Mouse (Mus musculus): Measurements from ENCODE around the gene Olfr1152.

Olfr1152 gene

GRCm38 (mm10) chr2:87866192-87866591, at the start of gene Olfr1152:
Olfr1152 (plus strand) TSS chr2:87866492.
- DNase-seq = no peak

GRCm38 (mm10) chr2:87830233-87830632, 36.1 kb upstream of the Olfr1152 start, which contains the start of gene Olfr1148:
Olfr1148 (plus strand) TSS chr2:87830533.
- DNase-seq = no peak

GRCm38 (mm10) chr2:87843693-87844092, 22.6 kb upstream of the Olfr1152 start, which contains the start of gene Olfr1150-ps1:
Olfr1150-ps1 (plus strand) TSS chr2:87843993.
- no peak for DNase-seq

- DNase-seq = no peak
Measured at GRCm38 (mm10) chr2:87855562-87855961, 10.7 kb upstream of the Olfr1152 start, which contains the start of gene Olfr1151. Olfr1151 (plus strand) TSS chr2:87855862.

GRCm38 (mm10) chr2:87894662-87895061, 28.4 kb downstream of the Olfr1152 start, which contains the start of gene Olfr1153:
Olfr1153 (plus strand) TSS chr2:87894962.
- DNase-seq = no peak

- DNase-seq = no peak
Measured at GRCm38 (mm10) chr2:87905066-87905465, 38.8 kb downstream of the Olfr1152 start, which contains the start of gene Olfr1154. Olfr1154 (minus strand) TSS chr2:87905166.

All from cerebellum, postnatal 36 days (tissue).